Mouse (Mus musculus) liver, postnatal 0 days (tissue): Measurements from ENCODE around the gene Cacfd1. TPM values are rescaled to one million over a fixed set of nuclear protein-coding genes. Genes with fewer than 3 reads are reported as not detected.

Source experiments
- ATAC-seq: fragments of 200-750 bp; cut with Nextera tagmentation; 2 replicates; pipeline ENCODE4 v1.8.0; 2017; ENCODE audit warnings: mild to moderate bottlenecking, moderate library complexity
- DNase-seq: peaks from one replicate; pipeline ENCODE4 v3.0.0-alpha.2; 2016
- H3K27ac ChIP-seq: fragments of 300-500 bp; sonication (generic); 2 replicates; pipeline ENCODE4 v1.5.1; 2014; ENCODE audit warnings: antibody characterized with exemption, moderate library complexity, mild to moderate bottlenecking, low read depth
- H3K27me3 ChIP-seq: fragments of 300-500 bp; sonication (generic); 2 replicates; pipeline ENCODE4 v1.6.1; 2014; ENCODE audit warnings: low read length, control low read depth, mixed read lengths; ENCODE audit not compliant: insufficient read depth
- H3K36me3 ChIP-seq: fragments of 300-500 bp; sonication (generic); replicated peaks from 2 replicates; pipeline ENCODE4 v1.6.1; 2014; ENCODE audit warnings: mild to moderate bottlenecking, control low read depth, low read length, moderate library complexity, mixed read lengths; ENCODE audit not compliant: insufficient read depth
- H3K4me1 ChIP-seq: fragments of 300-500 bp; sonication (generic); 2 replicates; pipeline ENCODE4 v1.6.1; 2014; ENCODE audit warnings: antibody characterized with exemption, mild to moderate bottlenecking, control low read depth; ENCODE audit not compliant: insufficient read depth
- H3K4me2 ChIP-seq: fragments of 300-500 bp; sonication (generic); 2 replicates; pipeline ENCODE4 v1.6.1; 2014; ENCODE audit warnings: low read depth, mild to moderate bottlenecking, low read length, moderate library complexity, mixed read lengths
- H3K4me3 ChIP-seq: fragments of 300-500 bp; sonication (generic); 2 replicates; pipeline ENCODE4 v1.5.1; 2014; ENCODE audit warnings: low read depth, low read length
- H3K9ac ChIP-seq: fragments of 300-500 bp; sonication (generic); replicated peaks from 2 replicates; pipeline ENCODE4 v1.6.1; 2014; ENCODE audit warnings: mild to moderate bottlenecking, moderate library complexity
- H3K9me3 ChIP-seq: fragments of 300-500 bp; sonication (generic); 2 replicates; pipeline ENCODE4 v1.6.1; 2016; ENCODE audit warnings: mild to moderate bottlenecking, control low read depth, low read length, mixed read lengths
- CTCF ChIP-seq: sonication (generic); IDR thresholded peaks from 2 replicates; pipeline ENCODE4 v1.5.1; 2016; ENCODE audit warnings: antibody characterized with exemption, low read depth
- EP300 ChIP-seq: IDR thresholded peaks from 2 replicates; pipeline ENCODE4 v1.6.1; 2016; ENCODE audit warnings: antibody characterized with exemption, low read depth, mild to moderate bottlenecking
- WGBS: fragments of 180-500 bp; shearing (Covaris S2); extraction: QIAGEN DNeasy Blood & Tissue Kit; methylation state at CpG from one replicate; pipeline ENCODE4 v1.1.7; 2014; ENCODE audit not compliant: insufficient replicate concordance; 5-methylcytosine and 5-hydroxymethylcytosine counted together
- polyA plus RNA-seq: library from polyadenylated mRNA; unstranded; fragments of >200 nt; fragmentation: Nextera tagmentation; extraction: Ambion mirVana; gene quantifications from 2 replicates; pipeline ENCODE4 v1.2.1, GENCODE M21; 2015

The Cacfd1 gene
- polyA plus RNA-seq, 1 experiment from 2014 or later: 21.1 TPM

DNA sequence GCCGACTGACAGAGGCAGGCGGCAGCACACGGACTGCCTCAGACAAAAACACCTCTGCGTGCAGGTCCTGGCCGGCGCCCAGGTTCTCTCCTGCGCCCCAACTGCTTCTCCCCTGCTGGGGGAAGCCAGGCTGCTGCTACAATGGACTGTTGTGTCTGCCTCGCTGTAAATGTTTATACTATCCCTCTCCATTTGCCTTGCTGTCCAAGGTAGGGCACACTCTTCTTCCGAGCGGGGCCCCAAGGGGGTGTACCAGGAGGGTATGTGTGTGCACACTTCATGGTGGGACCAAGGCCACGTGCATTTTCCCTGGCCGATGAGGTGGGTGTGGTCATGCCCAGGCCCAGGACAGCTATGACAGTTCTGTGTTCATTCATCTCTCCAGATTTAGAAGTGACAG is 49.0 kb downstream of the Cacfd1 start:
- Histone ChIP-seq H3K4me3 (no peak overlapping the region), H3K27ac (no peak overlapping the region), H3K36me3 (no peaks in the 10 kb centered on the region), H3K9ac (no peak overlapping the region), H3K4me2 (no peak overlapping the region), H3K27me3 (no peaks in the 10 kb centered on the region), H3K4me1 (no peaks in the 10 kb centered on the region), H3K9me3 (no peaks in the 10 kb centered on the region)
- DNase-seq: no peak
- 38% methylated on average over 12 of the region's 12 CpGs for WGBS
- no peak for ATAC-seq
- no peak for TF ChIP-seq EP300
- no peak for TF ChIP-seq CTCF

DNA sequence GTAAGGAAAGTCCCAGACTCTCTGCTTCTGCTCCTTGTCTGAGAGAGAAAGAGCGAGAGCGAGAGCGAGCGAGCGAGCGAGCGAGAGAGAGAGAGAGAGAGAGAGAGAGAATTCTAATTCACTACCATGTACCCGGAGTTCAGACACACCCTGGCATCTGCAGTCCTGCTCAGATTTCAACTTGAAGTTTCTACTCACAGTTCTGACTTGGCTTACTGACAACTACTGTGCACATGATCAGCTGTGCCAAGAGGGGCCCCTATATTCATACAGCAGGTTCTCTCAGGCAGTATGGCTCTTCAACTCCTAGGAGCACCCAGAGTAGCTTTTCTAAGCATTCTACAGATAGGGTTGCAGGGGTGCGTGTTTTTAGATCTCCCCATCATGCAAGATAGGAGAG is 49.5 kb downstream of the Cacfd1 start:
- Histone ChIP-seq H3K4me1 (no peaks in the 10 kb centered on the region), H3K4me2 (no peak overlapping the region), H3K9me3 (no peaks in the 10 kb centered on the region), H3K9ac (no peak overlapping the region), H3K27me3 (no peaks in the 10 kb centered on the region), H3K27ac (no peak overlapping the region), H3K36me3 (no peaks in the 10 kb centered on the region), H3K4me3 (no peak overlapping the region)
- TF ChIP-seq CTCF: no peak
- DNase-seq: no peak
- 76% methylated on average over 9 of the region's 9 CpGs for WGBS
- no peak for ATAC-seq

DNA sequence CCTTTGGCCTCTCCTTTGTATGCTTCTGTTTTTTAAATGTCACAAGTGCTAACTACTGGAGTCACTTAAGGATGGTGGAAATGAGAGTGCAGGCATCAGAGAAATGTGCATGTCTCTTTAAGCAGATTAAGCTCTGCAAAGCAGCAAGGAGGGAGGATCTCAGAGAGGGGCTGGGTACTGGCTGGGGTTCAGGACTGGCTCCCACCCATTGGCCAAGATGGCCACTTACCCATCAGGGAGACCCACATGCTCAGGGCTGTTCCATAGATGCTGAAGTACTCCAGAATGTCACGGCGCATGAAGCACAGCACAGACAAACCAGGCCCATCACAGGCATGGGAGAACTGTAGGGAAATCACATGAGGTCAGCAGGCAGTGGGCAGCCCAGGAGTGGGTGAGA is 57.4 kb downstream of the Cacfd1 start:
- Histone ChIP-seq H3K36me3 (no peaks in the 10 kb centered on the region), H3K9ac (no peak overlapping the region), H3K4me1 (no peaks in the 10 kb centered on the region), H3K9me3 (no peaks in the 10 kb centered on the region), H3K4me3 (no peak overlapping the region), H3K27me3 (no peaks in the 10 kb centered on the region), H3K27ac (no peak overlapping the region), H3K4me2 (no peak overlapping the region)
- DNase-seq (no peak), ATAC-seq (no peak)
- 76% methylated on average over 2 of the region's 2 CpGs for WGBS
- TF ChIP-seq CTCF (no peak), EP300 (no peak)

DNA sequence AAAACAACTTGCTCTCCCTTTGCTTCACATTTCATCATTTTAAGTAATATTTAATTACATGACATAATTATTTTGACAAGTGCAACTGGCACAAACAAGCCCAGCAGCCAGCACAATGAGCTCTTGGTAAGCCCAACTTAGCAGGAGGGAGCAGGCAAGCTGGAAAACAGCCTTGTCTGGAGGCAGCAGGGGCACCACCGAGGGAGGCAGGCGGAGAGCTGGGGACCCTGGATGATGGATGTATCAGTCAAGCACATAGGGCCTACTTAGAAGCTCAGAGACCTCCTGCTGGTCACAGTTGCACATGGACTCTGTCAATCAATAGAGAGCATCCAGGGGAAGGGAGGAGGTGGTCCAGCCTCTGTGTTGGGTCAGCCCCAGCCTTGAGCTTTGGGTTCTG is 58.3 kb downstream of the Cacfd1 start:
- Histone ChIP-seq H3K4me2 (no peak overlapping the region), H3K4me3 (no peak overlapping the region), H3K27me3 (no peaks in the 10 kb centered on the region), H3K36me3 (no peaks in the 10 kb centered on the region), H3K9me3 (no peaks in the 10 kb centered on the region), H3K4me1 (no peaks in the 10 kb centered on the region), H3K27ac (no peak overlapping the region), H3K9ac (no peak overlapping the region)
- no peak for TF ChIP-seq EP300
- no peak for TF ChIP-seq CTCF
- 57% methylated on average over 2 of the region's 2 CpGs for WGBS
- DNase-seq (no peak), ATAC-seq (no peak)

DNA sequence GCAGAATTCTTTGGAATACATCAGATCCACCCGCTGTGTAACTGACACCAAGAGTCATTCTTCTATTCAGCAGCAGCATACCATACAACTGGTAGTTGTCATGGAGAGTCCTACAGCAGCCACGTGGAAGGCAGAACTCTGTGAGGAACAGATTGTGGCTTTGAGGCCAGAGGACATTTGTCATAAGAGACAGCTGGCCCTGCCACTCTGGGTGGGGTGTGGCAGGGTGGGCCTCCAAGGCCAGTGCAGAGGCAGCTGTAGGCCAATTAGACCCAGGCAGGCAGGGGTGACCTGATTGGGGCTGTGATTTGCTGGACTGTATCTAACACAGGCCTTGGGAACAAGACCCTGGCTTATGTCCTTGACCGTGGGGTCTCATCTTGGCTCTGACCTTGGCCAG is 59.9 kb downstream of the Cacfd1 start:
- Histone ChIP-seq H3K27me3 (no peaks in the 10 kb centered on the region), H3K4me2 (no peak overlapping the region), H3K4me3 (no peak overlapping the region), H3K4me1 (no peaks in the 10 kb centered on the region), H3K9ac (no peak overlapping the region), H3K36me3 (no peaks in the 10 kb centered on the region), H3K9me3 (no peaks in the 10 kb centered on the region), H3K27ac (no peak overlapping the region)
- 52% methylated on average over 3 of the region's 3 CpGs for WGBS
- no peak for TF ChIP-seq EP300
- ATAC-seq (no peak), DNase-seq (no peak)

DNA sequence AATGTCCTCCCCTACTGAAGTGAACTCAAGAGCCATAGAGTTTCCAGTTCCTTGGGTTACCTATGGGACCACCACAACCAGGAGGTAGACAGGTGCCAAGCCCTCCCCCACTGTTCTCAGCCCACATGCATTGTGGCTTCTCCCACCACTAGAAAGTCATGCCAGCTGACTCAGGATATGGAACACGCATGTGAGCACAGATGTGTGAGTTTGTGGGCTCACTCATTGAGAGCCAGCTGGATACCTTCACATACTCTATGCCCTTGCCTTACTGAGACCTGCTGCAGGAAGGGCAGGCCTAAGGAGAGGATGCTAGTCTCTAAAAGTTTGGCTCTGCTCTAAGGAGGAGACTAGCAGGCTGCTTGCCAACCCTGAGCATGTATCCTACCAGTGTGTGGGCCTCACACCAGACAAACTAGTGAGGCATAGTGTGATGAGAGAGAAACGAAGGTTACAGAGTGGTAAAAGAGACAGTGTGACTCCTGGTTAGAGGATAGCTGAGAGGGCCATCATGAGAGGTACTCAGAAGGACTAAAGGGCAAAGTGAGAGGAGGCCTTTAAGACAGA is 60.6 kb downstream of the Cacfd1 start:
- ATAC-seq (no peak), DNase-seq (no peak)
- WGBS: 74% methylated on average over 2 of the region's 2 CpGs
- Histone ChIP-seq H3K27me3 (no peaks in the 10 kb centered on the region), H3K4me3 (no peak overlapping the region), H3K27ac (no peak overlapping the region), H3K4me2 (no peak overlapping the region), H3K4me1 (no peaks in the 10 kb centered on the region), H3K9ac (no peak overlapping the region), H3K9me3 (no peaks in the 10 kb centered on the region), H3K36me3 (no peaks in the 10 kb centered on the region)
- TF ChIP-seq EP300 (no peak), CTCF (no peak)

Other genes starting within 250 kb of the Cacfd1 start
- not detected in 2 replicates for gene Abo, start 144.9 kb upstream of the Cacfd1 start, polyA plus RNA-seq
- gene Surf6, start 107.0 kb upstream of the Cacfd1 start, polyA plus RNA-seq: 7.5 and 8.4 TPM in 2 replicates
- 13.2 and 14.4 TPM in 2 replicates for gene Med22, start 99.2 kb upstream of the Cacfd1 start, polyA plus RNA-seq
- gene Rpl7a, start 99.2 kb upstream of the Cacfd1 start, polyA plus RNA-seq: 341 and 347 TPM in 2 replicates
- gene Surf2, start 93.6 kb upstream of the Cacfd1 start, polyA plus RNA-seq: 14.6 and 15.3 TPM in 2 replicates
- 29.8 and 30.1 TPM in 2 replicates for gene Surf1, start 93.4 kb upstream of the Cacfd1 start, polyA plus RNA-seq
- 105 and 112 TPM in 2 replicates for gene Surf4, start 76.0 kb upstream of the Cacfd1 start, polyA plus RNA-seq
- 0.06 TPM in 1 of 2 replicates, not detected in the other for gene Stkld1, start 75.9 kb upstream of the Cacfd1 start, polyA plus RNA-seq
- 13.7 and 14.2 TPM in 2 replicates for gene Rexo4, start 45.5 kb upstream of the Cacfd1 start, polyA plus RNA-seq
- 1.7 and 1.9 TPM in 2 replicates for gene Adamts13, start 36.5 kb upstream of the Cacfd1 start, polyA plus RNA-seq
- gene Slc2a6, start 18.1 kb downstream of the Cacfd1 start, polyA plus RNA-seq: 0.31 and 0.47 TPM in 2 replicates
- 0.49 TPM in 1 of 2 replicates, not detected in the other for gene Mymk, start 62.3 kb downstream of the Cacfd1 start, polyA plus RNA-seq
- gene Adamtsl2, start 69.5 kb downstream of the Cacfd1 start, polyA plus RNA-seq: 1.1 and 1.2 TPM in 2 replicates
- not detected in 2 replicates for gene Fam163b, start 132.6 kb downstream of the Cacfd1 start, polyA plus RNA-seq
- not detected in 2 replicates for gene Dbh, start 155.3 kb downstream of the Cacfd1 start, polyA plus RNA-seq
- 145 and 152 TPM in 2 replicates for gene Sardh, start 238.4 kb downstream of the Cacfd1 start, polyA plus RNA-seq